Mouse (Mus musculus): Measurements from ENCODE around the gene Ak2. TPM values are rescaled to one million over a fixed set of nuclear protein-coding genes. Genes with fewer than 3 reads are reported as not detected.
A peak's percentile ranks its signal among the peaks of the same experiment; 100 is the strongest.

Gene Ak2
- total RNA-seq, 2 experiments from 2014 or later = 75.7 to 78.3 TPM

DNA sequence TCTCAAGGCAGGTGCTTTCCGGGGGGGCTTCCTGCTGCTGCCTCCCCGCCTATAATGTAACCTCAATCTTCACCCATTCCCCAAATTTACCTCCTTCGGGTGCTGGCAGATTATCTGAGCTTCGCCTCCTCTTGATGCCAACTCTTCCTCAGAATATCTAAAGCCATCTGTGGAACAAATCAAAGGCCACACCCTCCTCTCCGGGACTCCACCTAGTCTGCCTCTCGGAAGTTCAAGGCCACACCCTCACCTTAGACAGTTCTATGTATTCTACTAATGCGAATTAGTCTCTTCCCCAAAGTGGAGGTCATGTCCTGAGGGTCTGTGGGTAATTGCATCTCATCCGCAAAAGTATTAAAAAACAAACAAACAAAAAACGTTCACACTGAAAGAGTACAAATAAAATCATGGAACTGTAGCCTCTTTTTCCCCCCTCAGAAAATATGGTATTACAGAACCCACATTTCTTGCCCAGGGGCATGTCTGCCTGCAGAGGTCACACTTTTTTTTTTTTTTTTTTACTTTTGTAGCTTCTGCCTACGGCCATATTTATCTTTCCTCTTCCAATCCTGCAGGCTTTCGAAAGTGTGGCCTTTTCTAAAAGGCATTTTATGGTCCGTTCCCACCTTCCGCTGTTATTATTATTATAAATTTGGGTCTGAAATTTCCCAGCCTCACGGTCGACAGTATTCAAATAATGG is 56.1 kb downstream of the Ak2 start:
- no peak for DNase-seq

DNA sequence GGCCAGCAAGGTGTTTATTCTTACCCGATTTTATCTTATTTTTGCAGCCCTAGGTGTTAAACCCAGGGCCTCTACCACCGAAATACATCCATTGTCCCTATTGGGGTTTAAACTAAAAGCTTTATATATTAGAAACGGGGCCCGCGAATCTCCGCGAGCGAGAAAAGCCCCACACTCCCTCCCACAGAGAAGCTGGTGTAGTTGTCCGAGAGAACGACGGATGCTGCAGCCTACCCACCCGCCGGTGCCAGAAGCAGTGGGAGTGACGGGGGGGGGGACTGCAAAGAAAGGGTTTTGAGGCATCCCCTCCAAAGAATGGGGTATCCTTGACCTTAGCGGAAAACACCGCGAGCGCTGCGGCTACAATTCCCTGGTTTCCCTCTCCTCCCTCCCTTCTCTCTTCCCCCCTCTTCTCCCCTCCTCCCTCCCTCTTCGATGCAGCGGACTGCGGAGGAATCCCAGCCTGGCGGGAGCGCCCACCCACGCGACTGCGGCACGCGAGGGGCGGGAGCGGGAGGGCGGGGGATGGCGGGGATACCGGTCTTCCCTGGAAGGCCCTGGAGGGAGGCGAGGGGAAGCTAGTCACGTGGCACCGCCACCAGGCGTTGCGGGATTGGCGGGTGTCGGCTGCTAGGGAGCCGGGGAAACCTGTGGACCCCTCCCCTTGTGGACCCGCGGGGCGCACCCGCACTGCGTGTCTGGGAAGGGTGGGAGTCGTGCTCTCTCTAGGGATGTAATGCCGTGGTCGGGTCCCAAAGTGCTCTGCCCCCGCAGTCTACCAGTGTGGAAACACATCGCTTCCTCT is 56.9 kb downstream of the Ak2 start:
- peak; percentile 63 to 69 for DNase-seq

DNA sequence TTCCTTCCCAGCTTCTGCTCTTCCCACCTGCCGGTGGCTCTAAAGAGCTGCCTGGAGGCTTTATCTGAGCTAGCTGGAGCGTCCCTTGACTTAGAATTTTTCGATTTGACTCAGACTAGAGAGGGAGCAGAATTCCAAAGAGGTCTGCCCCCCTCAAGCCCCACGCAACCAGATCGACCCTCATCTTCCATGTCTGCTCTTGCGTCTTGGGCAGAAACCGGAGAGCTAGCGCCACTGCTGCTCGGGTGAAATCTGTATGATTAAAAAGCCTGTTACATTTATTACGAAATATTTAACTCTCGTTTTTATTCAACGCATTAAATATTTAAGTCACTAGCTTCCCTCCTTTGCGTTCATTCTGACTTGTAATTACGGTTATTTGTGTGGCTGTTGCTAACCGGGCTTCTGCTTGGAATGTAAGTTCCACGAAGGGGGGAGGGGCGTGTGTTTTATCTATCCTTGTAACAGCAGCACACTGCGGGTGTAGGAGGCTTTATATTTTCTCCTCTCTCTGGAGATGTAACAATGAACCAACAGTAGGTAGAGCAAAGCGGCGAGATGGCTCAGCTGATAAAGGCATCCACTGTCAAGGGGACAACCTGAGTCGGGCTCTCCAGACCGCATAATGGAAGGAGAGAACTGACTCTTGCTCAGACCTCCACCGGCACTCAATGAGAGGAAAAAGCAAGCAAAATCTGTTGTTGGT is 57.7 kb downstream of the Ak2 start:
- peak in 1 of 2 experiments; percentile 36 for DNase-seq

DNA sequence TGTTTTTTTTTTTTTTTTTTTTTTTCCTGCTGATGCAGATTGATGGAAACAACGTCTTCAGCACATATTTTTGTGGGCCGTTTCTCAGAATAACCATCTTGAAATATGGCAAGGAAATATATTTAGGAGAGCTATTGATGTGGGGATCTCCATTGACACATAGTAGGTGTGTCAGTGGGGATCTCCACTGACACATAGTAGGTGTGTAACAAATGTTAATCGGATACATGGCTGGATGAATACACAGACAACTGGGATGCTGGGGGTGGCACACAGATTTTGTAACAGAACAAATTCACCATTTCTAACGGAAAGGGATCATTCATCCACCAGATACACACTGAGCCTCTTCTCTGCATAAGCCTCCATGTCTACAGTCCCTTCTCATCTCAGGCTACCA is 58.6 kb downstream of the Ak2 start:
- no peak for DNase-seq

DNA sequence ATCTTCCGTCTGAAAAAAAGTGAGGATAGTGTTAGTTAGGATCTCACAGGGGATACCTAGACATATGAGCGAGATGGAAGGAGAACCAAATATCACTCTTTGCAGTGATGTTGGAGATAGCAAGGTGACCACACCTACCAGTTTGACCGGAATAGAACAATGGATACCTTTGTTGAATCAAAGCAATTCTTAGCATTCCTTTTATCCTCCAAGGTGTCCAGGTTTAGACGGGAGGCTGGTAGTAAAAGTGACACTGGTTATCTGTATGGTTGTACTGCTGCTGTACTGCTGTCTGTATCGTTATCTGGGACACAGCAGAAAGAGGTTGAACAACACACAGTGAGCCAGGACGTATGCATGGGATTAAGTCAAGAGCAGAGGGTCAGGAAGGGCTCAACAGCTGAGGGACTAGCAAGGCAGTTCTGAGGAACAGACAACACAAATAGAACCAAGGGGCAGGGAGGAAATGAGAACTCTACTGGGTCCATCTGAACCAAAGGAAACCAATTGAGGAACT is 59.2 kb downstream of the Ak2 start:
- DNase-seq = no peak

DNA sequence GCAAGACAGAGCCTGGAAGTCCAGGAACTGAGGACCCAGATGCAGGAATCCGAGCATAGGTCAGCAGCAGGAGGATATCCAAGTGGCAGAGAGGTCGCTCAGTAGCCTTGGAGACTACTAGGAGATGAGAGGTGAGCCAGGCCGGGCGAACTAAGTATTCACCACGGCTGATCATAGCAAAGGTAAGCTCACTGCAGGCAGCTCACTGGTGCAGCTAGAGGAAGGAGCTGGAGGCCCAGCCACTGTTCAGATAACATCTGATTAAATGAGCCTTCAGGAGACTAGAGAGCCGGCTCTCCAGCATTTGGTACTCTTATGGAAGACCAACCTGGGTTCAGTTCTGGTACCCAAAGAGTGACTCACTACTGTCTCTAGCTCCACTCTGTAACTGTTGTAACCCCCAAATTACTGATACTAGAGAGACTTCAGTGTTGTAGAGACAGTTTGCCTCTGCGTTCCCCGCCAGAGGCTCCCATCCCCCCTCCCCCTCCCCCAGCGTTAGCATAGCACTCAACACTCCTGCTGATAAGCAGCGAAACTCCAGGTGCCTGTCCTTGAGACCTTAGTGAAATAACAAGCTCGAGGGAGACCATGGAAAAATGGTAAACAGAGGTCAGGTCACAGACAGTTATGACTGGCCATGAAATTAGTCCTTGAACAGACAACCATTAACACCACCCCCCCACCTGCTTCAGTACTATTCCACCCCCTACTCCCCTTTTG is 59.9 kb downstream of the Ak2 start:
- no peak for DNase-seq

DNA sequence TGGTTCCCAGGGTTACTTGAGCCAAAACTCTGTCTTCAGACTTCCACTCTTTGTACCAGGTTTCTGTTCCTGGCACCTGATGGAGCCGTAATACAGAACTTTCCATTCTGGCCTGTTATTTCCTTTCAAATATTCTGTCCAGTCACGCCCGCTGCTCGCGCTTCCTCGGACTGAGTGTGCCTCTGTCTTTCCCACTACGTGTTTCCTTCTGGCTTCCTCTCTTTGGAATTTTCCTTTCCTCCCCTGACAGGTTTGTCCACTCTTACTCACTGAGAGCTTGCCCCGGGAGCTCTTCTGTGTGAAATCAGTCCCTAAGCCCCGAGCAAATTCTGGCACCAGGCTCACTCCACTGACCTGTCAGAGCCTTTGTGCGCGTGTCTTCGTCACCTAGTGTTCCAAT is 63.0 kb downstream of the Ak2 start:
- no peak for DNase-seq

DNA sequence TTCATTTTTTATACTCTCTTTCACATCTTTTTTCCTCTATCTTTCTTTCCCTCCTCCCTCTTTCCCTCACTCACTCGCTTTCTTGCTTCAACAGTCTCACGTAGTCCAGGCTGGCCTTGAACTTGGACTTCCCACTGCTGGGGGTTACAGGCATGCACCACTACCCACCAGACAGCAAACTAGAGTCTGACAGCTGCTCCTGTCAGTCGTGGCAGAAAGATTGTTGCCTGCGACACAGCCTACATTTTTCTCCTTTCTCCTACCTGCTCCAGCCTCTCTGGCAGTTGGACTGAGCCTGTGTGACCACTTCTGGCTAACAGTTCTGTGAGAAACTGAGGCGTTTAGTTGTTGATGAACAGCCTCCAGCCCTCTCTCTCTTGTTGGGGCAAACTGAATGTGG is 63.8 kb downstream of the Ak2 start:
- DNase-seq = no peak

DNA sequence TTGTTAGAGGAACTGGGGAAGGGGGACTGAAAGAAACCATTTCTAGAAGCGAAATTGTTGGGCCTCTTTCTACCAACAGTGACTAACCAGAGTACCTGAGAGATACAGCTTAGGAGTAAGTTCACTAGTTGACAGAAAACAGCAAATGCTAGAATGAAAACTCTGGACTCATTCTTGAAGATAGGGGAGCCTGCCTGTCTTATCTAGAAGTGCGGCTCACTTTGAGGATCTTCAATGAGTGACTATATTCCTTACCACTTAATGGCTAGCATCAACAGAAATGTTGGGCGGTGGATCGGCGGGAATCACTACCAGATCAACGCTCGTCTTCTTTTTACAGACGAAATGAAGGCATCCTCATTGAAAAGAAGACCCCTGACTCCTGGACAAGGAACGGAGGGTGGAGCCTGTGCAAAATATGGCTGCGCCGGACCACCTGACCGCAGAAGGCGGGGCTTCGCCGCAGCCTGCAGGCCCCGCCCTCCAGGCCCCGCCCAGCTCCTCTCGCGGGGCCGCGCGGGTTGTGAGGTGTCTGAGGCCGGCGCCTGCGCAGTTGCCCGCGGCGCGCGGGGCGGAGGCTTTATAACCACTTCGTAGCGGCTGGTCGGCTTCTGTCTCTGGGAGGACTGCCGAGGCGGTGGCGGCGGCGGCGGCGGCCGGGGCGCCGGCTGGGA is 65.9 kb downstream of the Ak2 start:
- peak; percentile 96 to 97 for DNase-seq

DNA sequence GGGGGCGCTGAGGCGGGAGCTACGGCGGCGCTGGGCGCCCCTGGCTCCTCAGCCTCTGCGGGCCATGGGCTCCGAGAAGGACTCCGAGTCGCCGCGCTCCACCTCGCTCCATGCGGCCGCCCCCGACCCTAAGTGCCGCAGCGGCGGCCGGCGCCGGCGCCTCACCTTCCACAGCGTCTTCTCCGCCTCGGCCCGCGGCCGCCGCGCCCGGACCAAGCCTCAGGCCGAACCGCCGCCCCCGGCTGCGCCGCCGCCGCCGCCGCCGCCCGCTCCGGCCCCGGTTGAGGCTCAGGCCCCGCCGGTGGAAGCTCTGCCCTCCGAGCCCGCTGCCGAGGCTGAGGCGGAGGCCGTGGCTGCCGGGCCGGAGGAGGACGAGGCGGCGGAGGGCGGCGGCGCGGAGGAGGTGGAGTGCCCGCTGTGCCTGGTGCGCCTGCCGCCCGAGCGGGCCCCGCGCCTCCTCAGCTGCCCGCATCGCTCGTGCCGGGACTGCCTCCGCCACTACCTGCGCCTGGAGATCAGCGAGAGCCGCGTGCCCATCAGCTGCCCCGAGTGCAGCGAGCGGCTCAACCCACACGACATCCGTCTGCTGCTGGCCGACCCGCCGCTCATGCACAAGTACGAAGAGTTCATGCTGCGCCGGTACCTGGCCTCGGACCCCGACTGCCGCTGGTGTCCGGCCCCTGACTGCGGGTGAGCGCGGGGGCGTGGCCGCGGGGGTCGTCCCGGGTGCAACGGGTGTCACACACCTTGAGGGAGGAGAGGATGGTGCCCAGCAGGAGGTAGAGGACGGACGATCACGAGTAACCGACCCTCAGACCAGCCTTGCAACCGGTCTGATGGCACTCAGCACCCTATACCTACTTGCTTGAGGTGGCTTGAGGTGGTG is 66.7 kb downstream of the Ak2 start, which contains the start of gene Rnf19b:
Gene Rnf19b (plus strand): TSS at position 65 of the 886 bp plus-strand sequence.
- DNase-seq = peak; percentile 40 to 57

DNA sequence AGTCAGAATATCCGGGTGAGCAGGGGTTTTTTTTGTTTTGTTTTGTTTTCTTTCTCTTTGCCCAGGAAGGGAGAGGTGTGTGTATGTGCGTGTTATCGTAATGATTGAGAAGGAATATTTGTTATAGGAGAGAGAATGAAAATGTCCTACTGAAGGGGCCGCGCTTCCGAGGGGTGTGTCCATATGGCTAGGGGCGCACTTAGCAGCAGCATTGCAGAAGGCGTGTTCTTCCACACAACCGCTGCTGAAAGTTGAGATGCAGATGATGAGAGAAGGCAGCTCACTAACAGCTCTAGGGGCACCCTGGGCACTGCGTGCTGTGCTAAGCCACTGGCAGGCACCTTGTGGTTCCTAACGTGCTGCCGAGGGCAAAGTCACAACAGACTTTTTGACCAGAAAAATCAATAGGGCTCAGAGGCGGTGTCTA is 67.4 kb downstream of the Ak2 start:
- peak; percentile 28 to 44 for DNase-seq

DNA sequence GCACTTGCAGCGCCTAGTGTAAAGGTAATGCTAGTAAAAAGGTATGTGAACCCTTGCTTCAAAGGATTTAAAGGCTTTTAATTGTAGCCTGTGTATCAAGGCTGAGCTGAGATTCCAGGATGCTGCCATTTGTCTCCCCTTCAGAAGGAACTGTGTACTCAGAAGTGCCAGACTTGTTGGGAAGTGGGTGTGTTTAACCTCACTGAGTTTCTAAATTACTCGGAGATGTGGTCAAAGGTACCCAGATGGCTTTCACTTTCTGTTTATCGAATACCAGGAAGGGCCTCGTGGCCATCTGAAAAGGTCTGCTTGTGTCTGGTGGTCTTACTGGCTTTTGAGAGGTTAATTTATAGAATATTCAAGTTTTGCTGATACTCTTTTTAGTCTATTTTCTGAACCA is 68.2 kb downstream of the Ak2 start:
- DNase-seq = peak in 1 of 2 experiments; percentile 36

Other genes with a start within 250 kb of the Ak2 start
- gene A3galt2, start 236.6 kb upstream of the Ak2 start, total RNA-seq (2021) = under 1 TPM; 0.13 to 0.32 TPM
- gene Zfp362, start 185.9 kb upstream of the Ak2 start, total RNA-seq (2021) = 1 to 10 TPM; 9.9 TPM
- 1 to 10 TPM; 1.1 to 1.3 TPM for gene Trim62, start 108.4 kb upstream of the Ak2 start, total RNA-seq (2021)
- gene Azin2, start 29.5 kb upstream of the Ak2 start, total RNA-seq (2021) = 1 to 10 TPM; 2.3 to 3.5 TPM
- gene Rnf19b, start 66.3 kb downstream of the Ak2 start, total RNA-seq (2021) = 10 to 100 TPM; 27.3 to 28.2 TPM
- not detected for gene Tmem54, start 113.6 kb downstream of the Ak2 start, total RNA-seq (2021)
- under 1 TPM in 1 of 2 experiments, not detected in 1; 0.18 TPM for gene Hpca, start 130.1 kb downstream of the Ak2 start, total RNA-seq (2021)
- 100 to 1,000 TPM; 312 to 343 TPM for gene Fndc5, start 145.0 kb downstream of the Ak2 start, total RNA-seq (2021)
- 1 to 10 TPM; 8.4 to 9.2 TPM for gene S100pbp, start 197.8 kb downstream of the Ak2 start, total RNA-seq (2021)
- 10 to 100 TPM; 25.6 to 33.4 TPM for gene Yars, start 197.8 kb downstream of the Ak2 start, total RNA-seq (2021)